Mouse (Mus musculus): ENCODE measurements around the gene Ccn5. TPM values are rescaled to one million over a fixed set of nuclear protein-coding genes. Genes with fewer than 3 reads are reported as not detected.
A peak's percentile ranks its signal among the peaks of the same experiment; 100 is the strongest.

Ccn5 gene
- 0.29 and 0.36 TPM in 2 replicates for polyA plus RNA-seq (2015; fragmentation: Nextera tagmentation; extraction: Ambion mirVana)

DNA sequence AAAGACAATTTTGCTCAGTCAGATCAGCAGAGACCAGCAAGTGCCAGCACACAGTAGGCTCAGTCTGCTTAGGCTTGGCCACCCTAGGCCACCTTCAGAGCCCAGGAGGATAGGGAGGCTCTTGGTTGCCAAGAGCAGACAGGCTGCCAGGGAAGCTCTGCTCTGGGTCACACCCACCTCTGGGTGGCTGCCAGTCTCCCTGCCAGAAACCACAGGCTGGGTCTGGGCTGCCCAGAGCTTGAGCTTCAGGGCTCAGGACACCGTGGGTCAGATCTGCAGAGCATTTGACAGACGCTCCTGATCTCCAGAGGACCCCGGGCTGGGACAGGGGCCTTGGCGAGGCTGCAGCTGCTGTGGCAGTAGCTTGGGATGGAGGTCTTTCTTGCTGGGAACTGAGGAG lies at the start of gene Ccn5:
Gene Ccn5 (plus strand): TSS at position 255 of the 400 bp plus-strand sequence.
- H3K27ac ChIP-seq: no peak within 1 kb of the TSS
- WGBS: 76% methylated on average over 4 of the region's 4 CpGs
- no peak for ATAC-seq (ENCODE audit: low FRiP score, low read depth)
- peaks cover 10% of the 10 kb centered on the region; the same call in 1 of the 2 replicates for H3K4me1 ChIP-seq
- H3K4me3 ChIP-seq: no peak within 1 kb of the TSS
- no peaks in the 10 kb centered on the region for H3K27me3 ChIP-seq
- no peaks in the 10 kb centered on the region for H3K9me3 ChIP-seq
- no peaks in the 10 kb centered on the region for H3K36me3 ChIP-seq
- no peak within 1 kb of the TSS for H3K9ac ChIP-seq
- H3K4me2 ChIP-seq (replicated peaks): no peak within 1 kb of the TSS

- WGBS: 25% methylated on average over 13 of the region's 13 CpGs
Observed at GRCm38 (mm10) chr2:163776661-163777060, 44.0 kb upstream of the Ccn5 start.

DNA sequence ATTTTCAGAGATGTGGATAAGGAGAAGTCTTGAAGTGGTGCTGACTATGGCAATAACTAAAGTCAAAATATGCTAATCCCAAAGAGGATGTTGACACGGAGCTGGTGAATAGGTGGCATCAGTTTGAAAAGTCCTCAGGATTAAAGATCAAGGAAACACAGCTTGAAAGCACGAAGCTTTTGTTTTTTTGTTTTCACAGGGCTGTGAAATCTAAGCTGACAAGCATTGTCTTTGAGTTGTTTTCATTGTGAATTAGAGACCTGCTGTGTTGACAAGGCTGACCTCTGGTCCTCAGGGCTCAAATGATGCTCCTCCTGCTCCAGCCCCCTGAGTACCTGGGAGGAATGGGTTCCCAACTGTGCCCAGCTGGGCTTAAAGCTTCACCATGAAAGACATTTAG lies 43.6 kb upstream of the Ccn5 start:
- H3K9ac ChIP-seq: no peak overlapping the region
- H3K27ac ChIP-seq: no peak overlapping the region
- H3K36me3 ChIP-seq: no peaks in the 10 kb centered on the region
- WGBS: 9% methylated on average over 2 of the region's 2 CpGs
- no peak overlapping the region for H3K4me3 ChIP-seq
- H3K4me2 ChIP-seq (replicated peaks): no peak overlapping the region
- H3K27me3 ChIP-seq: peaks cover 4% of the 10 kb centered on the region; the same call in 1 of the 2 replicates
- H3K4me1 ChIP-seq: no peaks in the 10 kb centered on the region
- no peaks in the 10 kb centered on the region for H3K9me3 ChIP-seq
- ATAC-seq (ENCODE audit: low FRiP score, low read depth): no peak

More at GRCm38 (mm10) chr2:163776661-163777060, 44.0 kb upstream of the Ccn5 start:
- no peaks in the 10 kb centered on the region for H3K9me3 ChIP-seq
- H3K9ac ChIP-seq: no peak overlapping the region
- no peak overlapping the region for H3K4me3 ChIP-seq
- no peak overlapping the region for H3K4me2 ChIP-seq (replicated peaks)
- no peak overlapping the region for H3K27ac ChIP-seq
- no peak for ATAC-seq (ENCODE audit: low FRiP score, low read depth)
- H3K4me1 ChIP-seq: no peaks in the 10 kb centered on the region
- H3K36me3 ChIP-seq: no peaks in the 10 kb centered on the region
- H3K27me3 ChIP-seq: peaks cover 4% of the 10 kb centered on the region; the same call in 1 of the 2 replicates

- H3K27ac ChIP-seq: no peak overlapping the region
- no peaks in the 10 kb centered on the region for H3K4me1 ChIP-seq
- H3K9ac ChIP-seq: no peak overlapping the region
- H3K36me3 ChIP-seq: no peaks in the 10 kb centered on the region
- H3K9me3 ChIP-seq: no peaks in the 10 kb centered on the region
- no peak overlapping the region for H3K4me3 ChIP-seq
- H3K27me3 ChIP-seq: peaks cover 4% of the 10 kb centered on the region; the same call in 1 of the 2 replicates
- ATAC-seq (ENCODE audit: low FRiP score, low read depth): no peak
- WGBS: 78% methylated on average over 4 of the region's 4 CpGs
- no peak overlapping the region for H3K4me2 ChIP-seq (replicated peaks)
Observed at GRCm38 (mm10) chr2:163778896-163779295, 41.8 kb upstream of the Ccn5 start.

DNA sequence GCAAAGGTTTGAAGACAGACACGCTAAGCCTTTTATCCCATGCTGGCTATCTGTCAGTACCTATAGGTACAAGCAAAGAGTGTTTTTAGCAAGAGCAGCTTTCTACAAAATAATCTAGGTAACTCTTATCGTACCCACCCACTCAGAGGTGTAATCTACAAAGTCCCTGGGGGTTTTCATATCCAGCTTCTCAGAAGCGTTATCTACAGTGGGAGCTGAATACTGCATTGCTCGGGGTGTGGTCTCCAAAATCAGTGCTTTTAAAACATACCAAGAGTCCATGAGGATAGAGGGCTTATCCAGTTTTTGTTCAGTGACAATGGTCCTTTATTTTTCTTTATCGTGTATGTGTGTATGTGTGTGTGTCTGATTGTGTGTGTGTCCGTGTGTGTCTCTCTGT lies 37.3 kb upstream of the Ccn5 start:
- Histone ChIP-seq H3K27me3 (no peaks in the 10 kb centered on the region), H3K4me2 (replicated peaks) (no peak overlapping the region), H3K36me3 (no peaks in the 10 kb centered on the region), H3K9me3 (no peaks in the 10 kb centered on the region), H3K9ac (no peak overlapping the region), H3K4me1 (no peaks in the 10 kb centered on the region), H3K4me3 (no peak overlapping the region), H3K27ac (no peak overlapping the region)
- WGBS: 91% methylated on average over 6 of the region's 6 CpGs
- ATAC-seq (ENCODE audit: low FRiP score, low read depth): no peak

DNA sequence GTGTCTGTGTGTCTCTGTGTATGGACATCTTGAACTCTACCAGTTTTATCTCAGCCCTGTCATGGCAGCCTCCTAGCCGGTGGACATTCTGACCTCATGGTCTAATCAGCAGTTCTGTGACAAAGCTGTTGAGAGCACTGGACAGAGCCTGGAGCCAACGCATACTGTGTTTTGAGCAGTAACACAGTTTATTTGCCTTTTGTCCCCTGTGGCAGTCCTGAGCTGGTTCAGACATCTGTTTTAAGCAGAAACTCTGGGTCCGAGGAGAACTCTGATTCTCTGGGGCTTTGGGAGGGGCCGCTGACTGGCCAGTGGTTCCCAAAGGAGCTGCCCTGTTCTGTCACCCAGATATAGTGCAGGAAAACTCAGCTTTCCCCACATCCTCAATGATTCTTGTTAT lies 36.8 kb upstream of the Ccn5 start:
- Histone ChIP-seq H3K4me1 (no peaks in the 10 kb centered on the region), H3K27ac (no peak overlapping the region), H3K4me2 (replicated peaks) (no peak overlapping the region), H3K36me3 (no peaks in the 10 kb centered on the region), H3K27me3 (no peaks in the 10 kb centered on the region), H3K9me3 (no peaks in the 10 kb centered on the region), H3K9ac (no peak overlapping the region), H3K4me3 (no peak overlapping the region)
- ATAC-seq (ENCODE audit: low FRiP score, low read depth): no peak
- 63% methylated on average over 4 of the region's 4 CpGs for WGBS

DNA sequence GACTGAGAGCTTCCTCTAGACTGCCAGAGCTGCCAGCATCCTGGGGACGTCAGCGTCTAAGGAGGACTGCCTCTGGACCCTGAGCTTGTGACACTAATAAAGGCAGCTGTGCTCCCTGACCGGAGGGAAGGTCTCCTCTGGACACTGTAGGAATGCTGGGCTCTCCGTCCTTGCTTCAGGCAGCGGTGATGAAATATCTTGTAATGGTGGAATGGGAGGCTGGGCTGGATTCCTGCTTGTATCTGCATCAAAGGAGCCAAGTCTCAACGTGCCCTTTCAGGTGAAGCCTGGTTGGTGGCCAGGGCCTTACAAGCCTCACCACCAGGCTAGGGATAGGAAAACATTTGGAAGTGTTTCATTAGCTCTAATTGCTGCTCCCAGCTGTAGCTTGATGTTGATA lies 33.6 kb upstream of the Ccn5 start:
- H3K27ac ChIP-seq: no peak overlapping the region
- no peak for ATAC-seq (ENCODE audit: low FRiP score, low read depth)
- no peaks in the 10 kb centered on the region for H3K4me1 ChIP-seq
- H3K36me3 ChIP-seq: no peaks in the 10 kb centered on the region
- 85% methylated on average over 6 of the region's 6 CpGs for WGBS
- no peaks in the 10 kb centered on the region for H3K27me3 ChIP-seq
- no peak overlapping the region for H3K4me3 ChIP-seq
- no peak overlapping the region for H3K4me2 ChIP-seq (replicated peaks)
- H3K9me3 ChIP-seq: no peaks in the 10 kb centered on the region
- no peak overlapping the region for H3K9ac ChIP-seq

GRCm38 (mm10) chr2:163787709-163788108 lies 33.0 kb upstream of the Ccn5 start:
- Histone ChIP-seq H3K27me3 (no peaks in the 10 kb centered on the region), H3K36me3 (no peaks in the 10 kb centered on the region), H3K4me3 (no peak overlapping the region), H3K4me1 (no peaks in the 10 kb centered on the region), H3K9ac (no peak overlapping the region), H3K4me2 (replicated peaks) (no peak overlapping the region), H3K27ac (no peak overlapping the region), H3K9me3 (no peaks in the 10 kb centered on the region)
- 45% methylated on average over 3 of the region's 3 CpGs for WGBS
- ATAC-seq (ENCODE audit: low FRiP score, low read depth): no peak

GRCm38 (mm10) chr2:163788484-163788883 lies 32.2 kb upstream of the Ccn5 start:
- no peak overlapping the region for H3K4me2 ChIP-seq (replicated peaks)
- H3K27ac ChIP-seq: no peak overlapping the region
- whole genome bisulfite sequencing: 77% methylated on average over 4 of the region's 4 CpGs
- no peaks in the 10 kb centered on the region for H3K36me3 ChIP-seq
- H3K9me3 ChIP-seq: no peaks in the 10 kb centered on the region
- H3K9ac ChIP-seq: no peak overlapping the region
- H3K4me1 ChIP-seq: no peaks in the 10 kb centered on the region
- ATAC-seq (ENCODE audit: low FRiP score, low read depth): no peak
- H3K27me3 ChIP-seq: no peaks in the 10 kb centered on the region
- H3K4me3 ChIP-seq: no peak overlapping the region

DNA sequence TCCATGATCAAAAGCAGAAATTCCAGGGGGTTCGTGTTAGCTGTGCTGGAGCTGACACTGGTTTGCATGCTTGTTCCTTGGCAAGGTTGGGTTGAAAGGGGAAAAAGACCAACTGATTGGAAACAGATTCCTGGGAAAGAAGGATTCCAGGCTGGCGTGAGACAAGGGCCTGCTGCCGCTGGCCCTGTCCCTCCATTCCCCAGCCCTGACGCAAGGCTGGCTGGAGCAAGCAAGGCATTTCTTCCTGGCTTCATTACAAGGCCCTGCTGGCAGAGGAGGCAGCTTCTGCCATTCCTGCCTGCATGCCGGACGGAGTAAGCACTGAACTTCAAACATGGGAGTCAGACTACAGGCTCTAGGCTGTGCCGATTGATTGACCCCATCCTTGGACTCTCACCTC lies 22.2 kb upstream of the Ccn5 start:
- no peaks in the 10 kb centered on the region for H3K27me3 ChIP-seq
- ATAC-seq (ENCODE audit: low FRiP score, low read depth): 0 out of 2 replicates have a peak, but pooled peaks have one; percentile 36
- H3K9me3 ChIP-seq: no peaks in the 10 kb centered on the region
- H3K36me3 ChIP-seq: no peaks in the 10 kb centered on the region
- no peak overlapping the region for H3K9ac ChIP-seq
- peak overlapping the region; percentile 15; the same call in 1 of the 2 replicates for H3K27ac ChIP-seq
- peaks cover 15% of the 10 kb centered on the region for H3K4me1 ChIP-seq
- no peak overlapping the region for H3K4me2 ChIP-seq (replicated peaks)
- no peak overlapping the region for H3K4me3 ChIP-seq
- 36% methylated on average over 7 of the region's 7 CpGs for WGBS

- ATAC-seq (ENCODE audit: low FRiP score, low read depth): no peak
- H3K27ac ChIP-seq: no peak overlapping the region
- WGBS: 26% methylated on average over 3 of the region's 3 CpGs
- no peaks in the 10 kb centered on the region for H3K27me3 ChIP-seq
- H3K36me3 ChIP-seq: no peaks in the 10 kb centered on the region
- H3K4me3 ChIP-seq: no peak overlapping the region
- peaks cover 15% of the 10 kb centered on the region for H3K4me1 ChIP-seq
- H3K4me2 ChIP-seq (replicated peaks): no peak overlapping the region
- H3K9me3 ChIP-seq: no peaks in the 10 kb centered on the region
- no peak overlapping the region for H3K9ac ChIP-seq
Observed at GRCm38 (mm10) chr2:163800832-163801231, 19.8 kb upstream of the Ccn5 start.

DNA sequence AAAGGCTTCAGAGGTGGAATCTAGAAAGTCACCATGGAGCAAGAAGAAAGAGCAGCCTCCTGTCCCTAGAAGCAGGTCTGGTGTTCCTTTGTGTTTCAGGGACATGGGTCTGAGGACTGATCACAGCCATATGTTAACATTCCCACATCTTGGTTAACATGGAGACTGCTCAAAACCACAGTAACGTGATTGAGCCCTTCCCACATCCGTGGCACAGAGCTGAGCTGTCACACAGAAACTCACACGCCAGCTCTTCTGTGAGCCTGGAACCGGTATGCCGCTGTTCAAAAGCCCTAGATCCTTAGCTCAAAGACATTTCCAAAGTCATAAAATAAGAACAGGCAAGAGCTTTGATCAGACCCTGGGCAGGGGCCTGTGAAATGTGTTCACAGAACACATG lies 19.3 kb upstream of the Ccn5 start:
- Histone ChIP-seq H3K9ac (no peak overlapping the region), H3K4me1 (peaks cover 15% of the 10 kb centered on the region), H3K27me3 (no peaks in the 10 kb centered on the region), H3K27ac (no peak overlapping the region), H3K4me3 (no peak overlapping the region), H3K4me2 (replicated peaks) (no peak overlapping the region), H3K9me3 (no peaks in the 10 kb centered on the region), H3K36me3 (no peaks in the 10 kb centered on the region)
- ATAC-seq (ENCODE audit: low FRiP score, low read depth): no peak
- WGBS: 55% methylated on average over 5 of the region's 5 CpGs

DNA sequence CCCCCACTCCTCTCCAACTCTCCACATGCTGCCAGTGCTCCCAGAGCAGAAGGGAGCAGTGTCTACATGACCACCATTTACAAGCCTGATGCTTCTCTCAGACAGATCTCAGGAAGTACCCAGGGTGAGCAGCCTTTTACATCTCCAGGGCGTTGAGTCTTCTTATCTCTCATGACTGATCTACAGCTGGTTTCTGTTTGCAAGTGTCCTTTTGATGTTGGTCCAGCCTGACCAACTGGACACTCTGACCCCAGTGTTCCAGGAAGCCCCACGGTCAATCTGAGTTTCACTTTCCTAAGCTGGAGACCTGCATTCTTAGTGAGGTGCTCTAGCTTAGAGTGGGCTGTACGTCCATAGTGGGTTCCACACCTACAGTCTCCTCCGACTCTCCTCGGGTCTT lies 16.8 kb upstream of the Ccn5 start:
- WGBS: 63% methylated on average over 5 of the region's 5 CpGs
- ATAC-seq (ENCODE audit: low FRiP score, low read depth): no peak
- Histone ChIP-seq H3K9ac (no peak overlapping the region), H3K36me3 (no peaks in the 10 kb centered on the region), H3K27ac (no peak overlapping the region), H3K4me2 (replicated peaks) (no peak overlapping the region), H3K9me3 (no peaks in the 10 kb centered on the region), H3K27me3 (no peaks in the 10 kb centered on the region), H3K4me3 (no peak overlapping the region), H3K4me1 (peaks cover 6% of the 10 kb centered on the region)

All from limb, embryonic 13.5 days (tissue).